Mouse (Mus musculus) adipose tissue, adult 10 weeks (tissue): ENCODE data around the gene Kmt2e. TPM values are rescaled to one million over a fixed set of nuclear protein-coding genes. Genes with fewer than 3 reads are reported as not detected.

Experiments used
- polyA plus RNA-seq: library from polyadenylated mRNA; stranded (reverse); fragments of 350-450 nt; fragmentation: Illumina TruSeq; extraction: RNeasy Lipid Tissue Mini Kit (QIAGEN cat#74804); gene quantifications from one replicate; pipeline ENCODE4 v1.2.3, GENCODE M21; 2014; ENCODE audit warnings: low read depth, low replicate concordance

Kmt2e gene
- polyA plus RNA-seq = 37.7 TPM

GRCm38 (mm10) chr5:23433720-23434597 is at the start of gene Kmt2e:
TSS of gene Kmt2e (plus strand) at chr5:23434441.

